Mouse (Mus musculus) MEL (cell line): ENCODE measurements around the gene Kiss1r. TPM values are rescaled to one million over a fixed set of nuclear protein-coding genes. Genes with fewer than 3 reads are reported as not detected.

Source experiments
- DNase-seq: peaks from one replicate; pipeline ENCODE4 v3.0.0; 2011; ENCODE audit warnings: low read depth, low spot score
- H3K27ac ChIP-seq: 2 replicates; pipeline ENCODE4 v1.5.1; 2012; ENCODE audit warnings: low read depth, mild to moderate bottlenecking, control low read depth, low read length, moderate library complexity; ENCODE audit not compliant: control insufficient read depth
- H3K27me3 ChIP-seq, 2 experiments: fragments of 150-350 bp in 1 of 2; sonication (generic) in 1 of 2; 2 replicates each; pipeline ENCODE4 v1.6.1; 2012; ENCODE audit warnings: low read length in 2 of 2, mild to moderate bottlenecking in 2 of 2, improper control_type of control experiment in 1 of 2, moderate library complexity in 1 of 2; ENCODE audit not compliant: insufficient read depth in 2 of 2, control insufficient read depth in 1 of 2
- H3K36me3 ChIP-seq, 2 experiments: 2 replicates each; pipeline ENCODE4 v1.6.1; 2012 to 2014; ENCODE audit warnings: low read length in 2 of 2, improper control_type of control experiment in 1 of 2, inconsistent platforms in 1 of 2, mild to moderate bottlenecking in 1 of 2; ENCODE audit not compliant: insufficient read depth in 2 of 2, control insufficient read depth in 1 of 2
- H3K4me1 ChIP-seq, 2 experiments: fragments of 150-350 bp in 1 of 2; sonication (generic) in 1 of 2; 2 replicates each; pipeline ENCODE4 v1.6.1; 2012; ENCODE audit warnings: low read length in 2 of 2, improper control_type of control experiment in 1 of 2, mild to moderate bottlenecking in 1 of 2; ENCODE audit not compliant: insufficient read depth in 2 of 2, control insufficient read depth in 1 of 2
- H3K4me3 ChIP-seq, 2 experiments: fragments of 150-350 bp in 1 of 2; sonication (generic) in 1 of 2; 2 replicates each; pipeline ENCODE4 v1.5.1; 2012; ENCODE audit warnings: low read depth in 2 of 2, low read length in 2 of 2, mild to moderate bottlenecking in 2 of 2, moderate library complexity in 2 of 2, control low read depth in 1 of 2, improper control_type of control experiment in 1 of 2; ENCODE audit not compliant: control insufficient read depth in 1 of 2, insufficient read depth in 1 of 2
- H3K79me2 ChIP-seq: 2 replicates; pipeline ENCODE4 v1.6.1; 2012; ENCODE audit warnings: mild to moderate bottlenecking, low read length, moderate library complexity; ENCODE audit not compliant: control insufficient read depth, poor library complexity, insufficient read depth
- H3K9ac ChIP-seq: 2 replicates; pipeline ENCODE4 v1.6.1; 2012; ENCODE audit warnings: low read depth, mild to moderate bottlenecking, control low read depth, low read length, moderate library complexity; ENCODE audit not compliant: control insufficient read depth, poor library complexity, severe bottlenecking
- H3K9me3 ChIP-seq: fragments of 150-350 bp; sonication (generic); replicated peaks from 2 replicates; pipeline ENCODE4 v1.6.1; 2012; ENCODE audit warnings: mild to moderate bottlenecking, low read length, improper control_type of control experiment, moderate library complexity; ENCODE audit not compliant: insufficient read depth
- CHD1 ChIP-seq: IDR thresholded peaks from 2 replicates; pipeline ENCODE4 v1.6.1; 2012; ENCODE audit warnings: low read depth, mild to moderate bottlenecking, inconsistent platforms, low read length, improper control_type of control experiment
- ELF1 ChIP-seq: IDR thresholded peaks from 2 replicates; pipeline ENCODE4 v1.6.1; 2014; ENCODE audit warnings: low read depth, mild to moderate bottlenecking, inconsistent platforms, low read length, improper control_type of control experiment, moderate library complexity
- EP300 ChIP-seq, 2 experiments: IDR thresholded peaks; 2 replicates each; pipeline ENCODE4 v1.6.1; 2011; ENCODE audit warnings: improper control_type of control experiment in 2 of 2, low read length in 2 of 2, low read depth in 1 of 2, mild to moderate bottlenecking in 1 of 2
- ETS1 ChIP-seq: IDR thresholded peaks from 2 replicates; pipeline ENCODE4 v1.6.1; 2012; ENCODE audit warnings: low read depth, mild to moderate bottlenecking, inconsistent platforms, low read length, improper control_type of control experiment, moderate library complexity
- GATA1 ChIP-seq: IDR thresholded peaks from 2 replicates; pipeline ENCODE4 v1.6.1; 2011; ENCODE audit warnings: low read depth, low read length, improper control_type of control experiment
- JUND ChIP-seq: IDR thresholded peaks from 2 replicates; pipeline ENCODE4 v1.6.1; 2011; ENCODE audit warnings: low read depth, mild to moderate bottlenecking, improper control_type of control experiment, low read length
- KAT2A ChIP-seq: conservative IDR thresholded peaks from 2 replicates; pipeline ENCODE4 v1.6.1; 2012; ENCODE audit warnings: low read depth, low read length, improper control_type of control experiment, inconsistent platforms
- MAFK ChIP-seq: IDR thresholded peaks from 2 replicates; pipeline ENCODE4 v1.6.1; 2011; ENCODE audit warnings: low read depth, mild to moderate bottlenecking, low read length, improper control_type of control experiment, borderline replicate concordance
- MAZ ChIP-seq: IDR thresholded peaks from 2 replicates; pipeline ENCODE4 v1.6.1; 2012; ENCODE audit warnings: low read depth, mild to moderate bottlenecking, inconsistent platforms, low read length, improper control_type of control experiment
- MYB ChIP-seq: IDR thresholded peaks from 2 replicates; pipeline ENCODE4 v1.6.1; 2011; ENCODE audit warnings: mild to moderate bottlenecking, low read depth, low read length, improper control_type of control experiment
- NELFE ChIP-seq: IDR thresholded peaks from 2 replicates; pipeline ENCODE4 v1.6.1; 2011; ENCODE audit warnings: low read depth, low read length, improper control_type of control experiment
- NRF1 ChIP-seq: IDR thresholded peaks from 2 replicates; pipeline ENCODE4 v1.6.1; 2014; ENCODE audit warnings: low read depth, mild to moderate bottlenecking, inconsistent platforms, low read length, improper control_type of control experiment, moderate library complexity; ENCODE audit not compliant: poor library complexity, insufficient read depth, severe bottlenecking
- POLR2A ChIP-seq, 2 experiments: IDR thresholded peaks; 2 replicates each; pipeline ENCODE4 v1.6.1; 2011 to 2012; ENCODE audit warnings: low read length in 2 of 2, mild to moderate bottlenecking in 2 of 2, control low read depth in 1 of 2, improper control_type of control experiment in 1 of 2, low read depth in 1 of 2, moderate library complexity in 1 of 2; ENCODE audit not compliant: control insufficient read depth in 1 of 2, insufficient read depth in 1 of 2, poor library complexity in 1 of 2
- POLR2AphosphoS2 ChIP-seq: IDR thresholded peaks from 2 replicates; pipeline ENCODE4 v1.6.1; 2011; ENCODE audit warnings: low read length, improper control_type of control experiment
- POLR2AphosphoS5 ChIP-seq: IDR thresholded peaks from 2 replicates; pipeline ENCODE4 v1.6.1; 2012; ENCODE audit warnings: low read depth, borderline replicate concordance, mild to moderate bottlenecking, inconsistent platforms, low read length, moderate library complexity, mixed read lengths
- RAD21 ChIP-seq: IDR thresholded peaks from 2 replicates; pipeline ENCODE4 v1.6.1; 2011; ENCODE audit warnings: mild to moderate bottlenecking, low read depth, low read length, improper control_type of control experiment
- RCOR1 ChIP-seq: IDR thresholded peaks from 2 replicates; pipeline ENCODE4 v1.6.1; 2012; ENCODE audit warnings: low read depth, mild to moderate bottlenecking, inconsistent platforms, low read length, improper control_type of control experiment
- SIN3A ChIP-seq: IDR thresholded peaks from 2 replicates; pipeline ENCODE4 v1.6.1; 2012; ENCODE audit warnings: low read length, improper control_type of control experiment, inconsistent platforms
- SMC3 ChIP-seq: IDR thresholded peaks from 2 replicates; pipeline ENCODE4 v1.6.1; 2011; ENCODE audit warnings: low read depth, low read length, improper control_type of control experiment
- TBP ChIP-seq: IDR thresholded peaks from 2 replicates; pipeline ENCODE4 v1.8.0; 2011; ENCODE audit warnings: low read depth, low read length, improper control_type of control experiment
- UBTF ChIP-seq: IDR thresholded peaks from 2 replicates; pipeline ENCODE4 v1.6.1; 2012; ENCODE audit warnings: low read depth, mild to moderate bottlenecking, inconsistent platforms, low read length, improper control_type of control experiment, moderate library complexity, borderline replicate concordance; ENCODE audit not compliant: insufficient read depth
- USF1 ChIP-seq: IDR thresholded peaks from 2 replicates; pipeline ENCODE4 v1.6.1; 2014; ENCODE audit warnings: low read depth, mild to moderate bottlenecking, inconsistent platforms, low read length, improper control_type of control experiment, moderate library complexity
- ZC3H11A ChIP-seq: IDR thresholded peaks from 2 replicates; pipeline ENCODE4 v1.6.1; 2012; ENCODE audit warnings: low read depth, mild to moderate bottlenecking, inconsistent platforms, low read length, improper control_type of control experiment
- ZKSCAN1 ChIP-seq: IDR thresholded peaks from 2 replicates; pipeline ENCODE4 v1.6.1; 2012; ENCODE audit warnings: low read depth, mild to moderate bottlenecking, inconsistent platforms, low read length, improper control_type of control experiment, moderate library complexity
- ZMIZ1 ChIP-seq: IDR thresholded peaks from 2 replicates; pipeline ENCODE4 v1.6.1; 2012; ENCODE audit warnings: low read depth, mild to moderate bottlenecking, inconsistent platforms, low read length, improper control_type of control experiment, moderate library complexity
- ZNF384 ChIP-seq: IDR thresholded peaks from 2 replicates; pipeline ENCODE4 v1.6.1; 2012; ENCODE audit warnings: low read depth, mild to moderate bottlenecking, inconsistent platforms, low read length, improper control_type of control experiment
- polyA plus RNA-seq, 2 experiments: library from polyadenylated mRNA; stranded (reverse) in 1 of 2; unstranded in 1 of 2; fragments of >175 nt in 1 of 2; fragments of >200 nt in 1 of 2; gene quantifications; 2 replicates each; pipeline versions ENCODE4 v1.2.1 to v1.2.4; 2012; ENCODE audit warnings: low replicate concordance in 2 of 2, low read depth in 1 of 2; ENCODE audit not compliant: insufficient read length in 2 of 2, insufficient read depth in 1 of 2, missing spikeins in 1 of 2
- total RNA-seq: library from RNA; depleted of rRNA; stranded (reverse); fragments of 300-350 nt; gene quantifications from 2 replicates; pipeline ENCODE4 v1.2.3, GENCODE M21; 2012

Gene Kiss1r
- total and polyA plus RNA-seq, 3 experiments = 9.1 to 23.5 TPM; not detected in 1

- Histone ChIP-seq H3K4me3 (no peak overlapping the region), H3K36me3 (peaks cover 0 to 6% of the 10 kb centered on the region in 2 experiments; a peak in 2 of 4 replicates), H3K9me3 (no peaks in the 10 kb centered on the region), H3K27me3 (no peaks in the 10 kb centered on the region), H3K9ac (no peak overlapping the region), H3K4me1 (peaks cover 5 to 19% of the 10 kb centered on the region in 2 experiments; a peak in 3 of 4 replicates), H3K79me2 (no peaks in the 10 kb centered on the region), H3K27ac (no peak overlapping the region)
- no peak for DNase-seq
- no peak for TF ChIP-seq KAT2A
- no peak for TF ChIP-seq POLR2AphosphoS2
- no peak for TF ChIP-seq ZMIZ1
- no peak for TF ChIP-seq JUND
- TF ChIP-seq MYB = no peak
- no peak for TF ChIP-seq SIN3A
- no peak for TF ChIP-seq EP300 (IDR thresholded peaks at IDR 0.05; ENCODE audit: low read depth in 1 of 2, low read length in 2 of 2)
- no peak for TF ChIP-seq MAZ
- no peak for TF ChIP-seq SMC3
- no peak for TF ChIP-seq ELF1
Measured at GRCm38 (mm10) chr10:79886611-79887010, 30.2 kb upstream of the Kiss1r start.

GRCm38 (mm10) chr10:79889386-79889785, 27.4 kb upstream of the Kiss1r start:
- DNase-seq = peak; percentile 87
- peak; percentile 82 for TF ChIP-seq RCOR1
- TF ChIP-seq NRF1 = no peak
- TF ChIP-seq UBTF = no peak
- TF ChIP-seq SIN3A = no peak
- TF ChIP-seq ETS1 = no peak
- Histone ChIP-seq H3K79me2 (no peaks in the 10 kb centered on the region), H3K4me3 (no peak overlapping the region), H3K9me3 (no peaks in the 10 kb centered on the region), H3K36me3 (no peaks in the 10 kb centered on the region), H3K27ac (no peak overlapping the region), H3K4me1 (peaks cover 0 to 2% of the 10 kb centered on the region in 2 experiments; a peak in 1 of 4 replicates), H3K9ac (no peak overlapping the region), H3K27me3 (no peaks in the 10 kb centered on the region)

- no peak within 1 kb of the TSS for H3K9ac ChIP-seq
- no peaks in the 10 kb centered on the region for H3K36me3 ChIP-seq
- H3K27ac ChIP-seq = no peak within 1 kb of the TSS
- no peaks in the 10 kb centered on the region for H3K79me2 ChIP-seq
- no peaks in the 10 kb centered on the region for H3K9me3 ChIP-seq
- no peaks in the 10 kb centered on the region; a peak in 1 of 4 replicates for H3K4me1 ChIP-seq
- H3K4me3 ChIP-seq = no peak within 1 kb of the TSS
- no peak for TF ChIP-seq UBTF
- TF ChIP-seq POLR2AphosphoS2 = no peak
- no peak for TF ChIP-seq NELFE
- TF ChIP-seq ZNF384 = no peak
- TF ChIP-seq USF1 = no peak
- no peak for TF ChIP-seq ZC3H11A
- TF ChIP-seq TBP = no peak
- no peak for TF ChIP-seq NRF1
- no peak for TF ChIP-seq RAD21
- TF ChIP-seq ETS1 = no peak
- no peak for TF ChIP-seq ZKSCAN1
- TF ChIP-seq CHD1 = no peak
- TF ChIP-seq POLR2A (IDR thresholded peaks at IDR 0.05; ENCODE audit: control insufficient read depth in 1 of 2, insufficient read depth in 1 of 2, low read depth in 1 of 2, low read length in 2 of 2, poor library complexity in 1 of 2) = no peak
- no peak for TF ChIP-seq POLR2AphosphoS5
- TF ChIP-seq MAFK = no peak
- no peak for TF ChIP-seq SIN3A
- no peak for TF ChIP-seq RCOR1
- no peak for TF ChIP-seq GATA1
- DNase-seq = no peak
- H3K27me3 ChIP-seq = no peaks in the 10 kb centered on the region
Measured at GRCm38 (mm10) chr10:79890670-79891069, 26.1 kb upstream of the Kiss1r start, which contains the start of gene Cfd. TSS of gene Cfd (plus strand) at chr10:79890853.
